Mouse (Mus musculus) kidney, embryonic 14.5 days (tissue): ENCODE measurements at regions not wholly inside any gene's neighbourhood (a gene's known extent, or its start where the extent isn't known, plus 50 kb on each side); places are given as distances from the start of the nearest gene placed in this dataset.

ENCODE experiments used
- ATAC-seq: fragments of 200-750 bp; cut with Nextera tagmentation; 2 replicates; pipeline ENCODE4 v1.8.0; 2017; ENCODE audit warnings: moderate number of reproducible peaks, mild to moderate bottlenecking, moderate TSS enrichment, moderate library complexity; ENCODE audit not compliant: low FRiP score, low TSS enrichment
- H3K27ac ChIP-seq: fragments of 300-500 bp; sonication (generic); 2 replicates; pipeline ENCODE4 v1.5.1; 2014; ENCODE audit warnings: low read depth, mild to moderate bottlenecking, low read length, moderate library complexity, mixed read lengths
- H3K27me3 ChIP-seq: fragments of 300-500 bp; sonication (generic); 2 replicates; pipeline ENCODE4 v1.6.1; 2014; ENCODE audit warnings: mild to moderate bottlenecking, low read length; ENCODE audit not compliant: control insufficient read depth, insufficient read depth
- H3K36me3 ChIP-seq: fragments of 300-500 bp; sonication (generic); 2 replicates; pipeline ENCODE4 v1.6.1; 2014; ENCODE audit warnings: low read length, mixed read lengths; ENCODE audit not compliant: control insufficient read depth, insufficient read depth
- H3K4me1 ChIP-seq: fragments of 300-500 bp; sonication (generic); 2 replicates; pipeline ENCODE4 v1.6.1; 2014; ENCODE audit warnings: low read length, mixed read lengths; ENCODE audit not compliant: control insufficient read depth, insufficient read depth
- H3K4me2 ChIP-seq: fragments of 300-500 bp; sonication (generic); replicated peaks from 2 replicates; pipeline ENCODE4 v1.6.1; 2014; ENCODE audit warnings: low read depth, mild to moderate bottlenecking, low read length
- H3K4me3 ChIP-seq: fragments of 300-500 bp; sonication (generic); 2 replicates; pipeline ENCODE4 v1.5.1; 2014; ENCODE audit warnings: mild to moderate bottlenecking, low read length
- H3K9ac ChIP-seq: fragments of 300-500 bp; sonication (generic); 2 replicates; pipeline ENCODE4 v1.6.1; 2014; ENCODE audit warnings: low read depth, mild to moderate bottlenecking, low read length, moderate library complexity
- H3K9me3 ChIP-seq: fragments of 300-500 bp; sonication (generic); 2 replicates; pipeline ENCODE4 v1.6.1; 2016; ENCODE audit warnings: low read length; ENCODE audit not compliant: control insufficient read depth
- WGBS: fragments of 180-500 bp; shearing (Covaris S2); extraction: QIAGEN DNeasy Blood & Tissue Kit; methylation state at CpG from one replicate; pipeline ENCODE4 v1.1.7; 2014; 5-methylcytosine and 5-hydroxymethylcytosine counted together

DNA sequence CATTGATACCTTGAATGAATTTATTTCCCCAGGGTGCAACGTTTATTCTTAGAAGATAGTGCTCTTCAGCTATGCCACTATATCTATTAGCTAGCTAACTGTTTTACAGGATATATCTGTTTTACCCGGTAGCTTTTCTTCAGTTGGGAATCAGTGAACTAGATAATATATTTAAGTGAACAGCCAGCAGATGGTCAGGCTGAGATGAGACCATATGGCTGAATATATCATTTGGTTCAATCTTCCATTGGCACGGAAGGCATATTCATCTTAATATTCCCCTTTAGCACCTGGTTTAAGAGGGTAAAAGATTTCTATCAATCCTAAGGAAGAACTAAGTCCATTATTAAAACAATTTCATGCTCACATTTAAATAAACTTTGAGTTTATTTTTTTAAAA, 62.6 kb upstream of the Aldoart1 start:
- ATAC-seq, result no peak
- Histone ChIP-seq H3K27ac (no peak overlapping the region), H3K9ac (no peak overlapping the region), H3K36me3 (no peaks in the 10 kb centered on the region), H3K4me1 (no peaks in the 10 kb centered on the region), H3K27me3 (no peaks in the 10 kb centered on the region), H3K4me2 (no peak overlapping the region), H3K9me3 (no peaks in the 10 kb centered on the region), H3K4me3 (no peak overlapping the region)
- WGBS, result 84% methylated on average over 3 of the region's 3 CpGs
